Mouse (Mus musculus): ENCODE results near the gene Ndufb10.
A peak's percentile ranks its signal among the peaks of the same experiment; 100 is the strongest.
"Not testable (repeated sequence)": the region's sequence is repeated elsewhere in the genome, so short reads cannot be mapped to it uniquely, and the experiment has no call there.

Gene Ndufb10

DNA sequence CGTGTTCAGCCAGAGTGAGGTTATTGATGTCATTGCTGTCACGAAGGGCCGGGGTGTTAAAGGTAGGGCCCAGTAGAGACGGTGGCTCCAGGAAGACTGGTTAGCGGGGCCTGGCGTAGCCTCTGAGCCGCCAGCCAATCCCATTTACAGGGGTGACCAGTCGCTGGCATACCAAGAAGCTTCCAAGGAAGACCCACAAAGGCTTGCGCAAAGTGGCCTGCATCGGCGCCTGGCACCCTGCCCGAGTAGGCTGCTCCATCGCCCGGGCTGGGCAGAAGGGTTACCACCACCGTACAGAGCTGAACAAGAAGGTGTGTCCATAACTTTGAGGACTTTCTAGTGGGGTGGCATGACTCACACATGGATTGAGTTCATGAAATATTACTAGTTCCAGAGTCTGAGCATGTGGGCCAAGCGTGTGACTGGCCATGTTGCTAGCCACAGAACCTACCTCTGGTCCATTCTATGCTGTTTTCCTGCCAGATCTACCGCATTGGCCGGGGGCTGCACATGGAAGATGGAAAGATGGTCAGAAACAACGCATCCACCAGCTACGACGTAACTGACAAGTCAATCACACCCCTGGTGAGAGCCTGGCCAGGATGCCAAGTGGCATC, 9.3 kb upstream of the Ndufb10 start:
- peak; percentile 94 for DNase-seq

GRCm38 (mm10) chr17:24732233-24732935, 8.1 kb upstream of the Ndufb10 start:
- DNase-seq, result peak; percentile 97

DNA sequence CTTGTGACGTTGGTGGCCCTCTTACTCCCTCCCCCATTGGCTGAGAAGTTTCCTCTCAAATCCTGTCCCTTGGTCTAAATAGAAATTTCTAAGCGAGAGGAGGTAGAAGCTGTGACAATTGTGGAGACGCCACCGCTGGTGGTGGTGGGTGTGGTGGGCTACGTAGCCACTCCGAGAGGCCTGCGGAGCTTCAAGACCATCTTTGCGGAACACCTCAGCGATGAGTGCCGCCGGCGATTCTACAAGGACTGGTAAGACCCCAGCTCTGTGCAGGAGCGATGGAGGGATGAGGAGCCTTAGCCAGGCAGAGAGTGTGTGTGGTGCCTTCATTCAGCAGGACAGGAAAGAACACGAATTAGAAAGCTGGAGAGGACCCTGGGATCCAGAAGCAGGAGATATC, 6.5 kb upstream of the Ndufb10 start:
- DNase-seq, result peak; percentile 88

DNA sequence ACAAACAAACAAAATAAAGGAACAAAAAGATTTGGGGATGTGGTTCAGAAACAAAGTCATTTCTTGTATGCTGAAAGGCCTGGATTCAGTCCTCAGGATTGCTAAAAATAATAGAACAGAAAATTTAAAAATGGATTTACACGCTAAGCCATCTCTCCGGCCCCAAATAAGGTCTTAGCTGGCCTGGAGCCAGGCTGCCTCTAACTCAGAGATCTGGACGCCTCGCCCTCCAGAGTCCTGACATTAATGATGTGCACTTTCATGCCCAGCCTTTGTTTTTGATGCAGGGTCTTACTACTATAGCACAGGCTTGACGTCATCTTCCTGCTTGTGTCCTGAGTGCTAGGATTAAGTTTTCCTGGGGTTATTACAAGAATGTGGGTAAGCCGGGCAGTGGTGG, 4.8 kb upstream of the Ndufb10 start:
- DNase-seq, result peak; percentile 88

- peak; percentile 92 for DNase-seq
Observed at GRCm38 (mm10) chr17:24728184-24728583, 3.9 kb upstream of the Ndufb10 start.

DNA sequence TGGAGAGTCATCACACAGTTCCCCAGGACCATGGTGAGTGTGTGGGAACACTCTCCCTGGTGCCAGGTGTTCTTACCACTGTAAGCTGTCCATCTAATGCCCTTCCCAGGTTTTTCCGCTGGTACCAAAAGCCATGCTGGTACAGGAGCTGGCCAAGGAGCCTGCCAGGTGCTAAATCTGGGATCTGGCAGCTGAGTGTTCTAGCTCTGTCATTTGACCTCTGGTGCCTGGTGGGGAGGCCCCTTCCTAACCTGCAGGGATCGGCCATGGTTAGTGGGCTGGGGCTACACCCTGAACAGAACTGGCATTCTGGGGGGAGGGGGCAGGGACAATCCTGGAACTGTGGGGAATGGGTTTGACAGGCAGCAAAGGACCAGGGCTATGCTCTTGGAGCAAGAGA, 3.3 kb upstream of the Ndufb10 start, which contains the start of gene Rpl3l:
TSS of gene Rpl3l (plus strand) at position 203 of the 400 bp plus-strand sequence.
- DNase-seq, result peak; percentile 98

DNA sequence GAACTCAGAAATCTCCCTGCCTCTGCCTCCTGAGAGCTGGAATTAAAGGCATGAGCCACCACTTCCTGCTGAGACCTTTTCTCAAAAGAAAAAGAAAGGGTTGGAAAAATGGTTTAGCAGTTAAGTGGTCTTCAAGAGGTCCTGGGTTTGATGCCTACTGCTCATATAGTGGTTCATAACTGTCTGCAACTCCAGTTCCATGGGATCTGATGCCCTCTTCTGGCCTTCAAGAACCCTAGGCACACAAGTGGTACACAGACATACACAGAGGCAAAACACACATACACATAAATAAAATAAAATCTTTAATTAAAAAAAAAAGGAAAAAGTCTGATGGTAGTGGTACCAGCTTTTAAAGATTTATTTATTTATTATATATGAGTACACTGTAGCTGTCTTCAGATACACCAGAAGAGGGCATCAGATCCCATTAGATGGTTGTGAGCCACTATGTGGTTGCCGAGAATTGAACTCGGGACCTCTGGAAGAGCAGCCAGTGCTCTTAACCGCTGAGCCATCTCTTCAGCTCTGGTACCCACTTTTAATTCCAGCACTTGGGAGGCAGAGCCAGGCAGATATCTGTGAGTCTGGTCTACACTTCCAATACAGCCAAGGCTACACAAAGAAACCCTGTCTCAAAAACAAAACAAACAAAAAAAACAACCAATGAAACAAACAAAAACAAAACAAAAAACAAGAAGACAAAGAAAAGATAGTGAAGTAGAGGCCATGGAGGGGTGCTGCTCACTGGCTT, 1.5 kb upstream of the Ndufb10 start:
- no peak for DNase-seq

- no peak for DNase-seq
Observed at GRCm38 (mm10) chr17:24723881-24724180, 447 bp downstream of the Ndufb10 start.

DNA sequence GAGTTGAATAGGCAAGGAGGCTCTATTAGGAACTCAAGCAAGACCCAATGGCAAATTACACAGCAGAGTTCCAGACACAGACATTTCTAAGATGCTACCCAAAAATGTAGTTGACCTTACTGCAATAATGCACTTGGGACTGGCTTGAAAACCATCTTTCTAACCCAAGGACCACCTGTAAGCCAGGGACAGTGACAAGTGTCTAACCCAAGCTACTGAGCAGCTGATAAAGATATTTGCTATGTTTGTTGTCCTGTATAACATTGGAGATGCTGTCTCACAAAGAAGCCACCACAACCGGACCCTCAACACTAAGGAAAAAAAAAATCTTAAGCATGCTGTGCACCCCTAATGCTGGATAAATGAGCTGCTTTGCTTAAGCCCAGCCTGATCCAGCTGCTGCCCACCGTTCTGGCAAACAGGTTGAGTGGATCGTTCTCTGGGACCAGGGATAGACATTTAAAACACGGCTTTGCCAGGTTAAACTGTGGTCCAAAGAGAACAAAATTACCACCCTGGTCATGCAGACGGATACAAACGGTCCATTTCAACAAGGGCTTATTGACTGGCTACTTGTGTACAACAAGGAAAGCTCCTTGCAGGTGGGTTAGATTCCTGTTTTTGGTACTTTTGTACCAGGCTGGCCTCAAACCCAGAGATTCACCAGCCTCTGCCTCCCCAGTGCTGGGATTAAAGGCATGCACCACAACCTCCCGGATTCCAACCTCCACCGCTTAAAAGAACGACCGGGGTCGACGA, 977 bp downstream of the Ndufb10 start:
- DNase-seq, result peak; percentile 83

DNA sequence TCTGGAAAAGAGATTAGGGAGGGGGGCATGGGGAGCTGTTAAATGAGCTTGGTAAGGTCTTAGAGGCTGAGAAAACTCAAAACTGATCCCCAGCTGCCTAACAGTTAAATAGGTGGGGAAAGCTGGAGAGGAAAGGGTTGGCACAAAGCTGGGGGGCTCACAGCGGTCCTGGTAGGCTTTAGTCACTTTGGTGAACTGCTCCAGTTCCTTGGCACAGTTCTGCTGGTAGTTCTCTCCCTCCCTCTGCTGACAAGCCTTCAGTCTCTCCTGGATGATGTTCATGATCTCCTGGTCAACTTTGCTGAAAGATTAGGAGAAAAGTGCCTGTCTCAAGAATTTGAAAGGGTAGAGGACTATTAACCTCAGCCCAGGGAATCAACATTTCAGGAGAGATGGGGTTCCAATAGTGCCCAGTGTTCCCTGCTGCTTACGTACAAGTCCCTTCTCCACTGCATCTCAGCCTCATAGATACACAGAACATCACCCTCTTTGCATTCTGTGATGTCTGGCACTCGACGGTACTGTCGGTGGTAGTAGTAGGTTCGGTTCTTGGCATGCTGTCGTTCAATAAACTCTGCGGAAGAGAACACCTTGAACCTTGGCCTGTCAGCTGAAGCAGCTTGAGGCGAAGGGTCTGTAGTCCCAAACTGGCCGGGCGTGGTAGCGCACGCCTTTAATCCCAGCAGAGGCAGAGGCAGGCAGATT, 1.9 kb downstream of the Ndufb10 start:
- peak; percentile 91 for DNase-seq

DNA sequence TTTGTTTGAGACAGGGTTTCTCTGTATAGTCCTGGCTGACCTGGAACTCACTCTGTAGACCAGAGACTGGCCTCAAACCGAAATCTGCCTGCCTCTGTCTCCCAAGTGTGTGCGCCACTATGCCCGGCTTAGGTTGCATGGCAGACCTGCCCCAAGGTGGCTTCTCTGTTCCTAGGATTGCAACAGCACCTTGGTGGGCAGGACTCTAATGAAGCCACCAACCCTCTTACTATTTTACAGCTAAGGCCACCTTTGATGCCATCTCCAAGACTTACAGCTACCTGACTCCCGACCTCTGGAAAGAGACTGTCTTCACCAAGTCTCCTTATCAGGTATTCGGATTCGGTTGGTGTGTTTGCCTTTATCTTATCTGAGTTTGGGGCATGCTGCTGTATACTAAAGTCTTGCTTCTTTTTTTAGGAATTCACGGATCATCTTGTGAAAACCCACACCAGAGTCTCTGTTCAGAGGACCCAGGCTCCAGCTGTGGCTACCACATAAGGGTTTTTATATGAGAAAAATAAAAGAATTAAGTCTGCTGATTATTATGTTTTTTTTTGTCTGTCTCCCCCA, 2.8 kb downstream of the Ndufb10 start:
- DNase-seq, result peak; percentile 85

DNA sequence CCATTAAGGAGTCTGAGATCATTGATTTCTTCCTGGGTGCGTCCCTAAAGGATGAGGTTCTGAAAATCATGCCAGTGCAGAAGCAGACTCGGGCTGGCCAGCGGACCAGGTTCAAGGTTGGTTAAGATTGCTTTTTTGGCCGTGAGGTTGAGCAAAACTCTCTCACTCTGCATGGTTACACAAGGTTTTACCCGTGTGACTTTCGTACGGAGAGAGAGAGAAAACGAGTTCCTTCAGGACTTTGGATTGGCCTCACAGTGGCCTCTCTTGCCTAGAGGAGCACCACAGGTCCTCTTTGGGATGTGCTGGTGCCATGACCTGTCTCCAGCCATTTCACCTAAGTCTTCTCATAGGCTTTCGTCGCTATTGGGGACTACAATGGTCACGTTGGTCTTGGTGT, 3.7 kb downstream of the Ndufb10 start:
- peak; percentile 88 for DNase-seq

GRCm38 (mm10) chr17:24719494-24720222, 4.6 kb downstream of the Ndufb10 start:
- DNase-seq, result peak; percentile 100

DNA sequence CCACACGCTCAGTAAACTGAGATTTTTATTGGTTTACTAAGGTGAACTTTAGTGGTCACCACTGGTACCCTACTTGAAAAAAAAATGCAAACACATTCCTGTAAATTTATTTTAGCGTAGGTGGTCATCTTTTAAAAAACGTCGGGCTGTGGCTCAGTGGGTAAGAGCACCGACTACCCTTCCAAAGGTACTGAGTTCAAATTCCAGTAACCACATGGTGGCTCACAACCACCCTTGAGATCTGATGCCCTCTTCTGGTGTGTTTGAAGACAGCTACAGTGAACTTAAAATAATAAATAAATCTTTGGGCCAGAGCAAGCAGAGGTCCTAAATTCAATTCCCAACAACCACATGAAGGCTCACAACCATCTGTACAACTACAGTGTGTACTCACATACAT, 5.3 kb downstream of the Ndufb10 start:
- DNase-seq, result not testable (repeated sequence)

DNA sequence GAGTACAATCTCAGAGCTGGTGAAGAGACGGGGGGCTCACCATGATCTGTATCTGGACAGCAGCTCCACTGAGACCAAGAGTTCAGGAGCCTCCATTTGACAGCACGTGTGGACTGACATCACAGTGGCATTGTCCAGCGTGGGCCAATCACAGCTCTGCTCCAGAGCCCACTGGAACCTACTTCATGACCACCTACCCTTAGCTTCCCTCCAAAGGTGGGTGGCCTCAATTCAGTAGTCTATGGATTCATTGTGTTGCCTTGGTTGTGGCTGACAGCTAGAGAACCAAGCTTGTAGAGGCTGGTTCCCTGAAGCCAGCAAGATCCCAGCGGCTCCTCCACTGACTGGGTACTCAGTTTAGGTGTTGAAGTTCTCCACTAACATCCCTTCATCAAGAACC, 6.3 kb downstream of the Ndufb10 start, which contains the start of the genes Rnf151 and Rps2:
TSS of gene Rnf151 (minus strand) at position 121 of the 400 bp plus-strand sequence.
TSS of gene Rps2 (plus strand) at position 174 of the 400 bp plus-strand sequence.
- peak; percentile 89 for DNase-seq

DNA sequence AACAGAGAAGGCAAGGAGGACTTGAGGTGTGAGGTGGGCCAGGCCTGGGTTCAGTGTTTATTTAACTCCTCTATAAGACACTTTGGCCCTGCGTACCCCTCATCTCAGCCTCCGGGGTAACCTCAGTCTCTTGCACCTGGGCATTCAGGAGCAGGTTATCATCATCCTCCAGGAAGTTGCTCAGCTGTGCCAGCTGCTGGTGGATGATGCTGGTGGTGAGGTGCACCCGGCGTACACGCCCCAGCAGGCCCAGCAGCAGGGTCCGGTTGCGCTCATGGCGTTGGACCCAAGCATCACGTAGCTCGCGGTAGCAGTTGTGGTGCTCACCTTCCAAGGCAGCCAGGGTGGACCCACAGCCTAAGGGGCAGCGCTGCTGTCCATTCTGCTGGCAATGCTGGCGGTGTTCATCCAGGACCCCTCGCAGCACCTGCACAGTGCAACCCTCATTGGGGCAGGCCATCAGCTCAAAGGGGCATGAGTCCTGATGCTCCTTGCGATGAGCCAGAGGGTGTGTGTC, 8.1 kb downstream of the Ndufb10 start:
- DNase-seq, result peak; percentile 87

DNA sequence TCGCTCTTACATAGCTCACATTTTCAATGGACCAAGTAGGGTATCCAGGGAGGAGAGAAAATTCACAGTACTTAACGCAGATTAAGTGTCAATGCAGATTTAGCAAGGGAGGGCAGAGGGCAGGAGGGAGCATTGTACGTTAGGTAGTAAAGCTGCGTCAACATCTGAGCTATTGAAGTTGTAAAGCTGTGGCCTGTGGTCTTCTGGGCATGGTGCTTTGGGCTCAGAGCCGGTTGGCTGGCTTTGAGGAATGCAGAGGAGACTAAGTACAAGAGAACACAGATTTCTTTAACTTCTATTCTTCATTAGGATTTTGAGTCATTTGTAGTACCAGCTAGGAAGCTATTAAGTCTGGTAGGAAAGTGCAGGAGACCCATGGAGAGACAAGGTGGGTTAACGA, 8.7 kb downstream of the Ndufb10 start:
- no peak for DNase-seq

DNA sequence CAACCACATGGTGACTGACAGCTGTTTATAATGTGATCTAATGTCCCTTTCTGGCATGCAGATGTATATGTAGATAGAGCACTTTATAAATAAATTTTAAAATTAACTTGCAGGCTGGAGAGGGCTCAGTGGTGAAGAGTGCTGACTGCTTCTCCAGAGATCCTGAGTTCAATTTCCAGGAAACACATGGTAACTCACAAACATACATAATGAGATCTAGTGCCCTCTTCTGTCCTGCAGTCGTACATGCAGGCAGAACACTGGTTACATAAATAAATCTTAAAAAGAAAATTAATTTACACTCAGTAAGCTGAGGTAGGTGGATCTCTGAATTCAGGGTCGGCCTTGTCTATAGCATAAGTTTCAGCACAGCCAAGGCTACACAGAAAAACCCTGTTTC, 15.6 kb downstream of the Ndufb10 start:
- no peak for DNase-seq

GRCm38 (mm10) chr17:24707801-24708425, 16.4 kb downstream of the Ndufb10 start:
- peak; percentile 88 for DNase-seq

DNA sequence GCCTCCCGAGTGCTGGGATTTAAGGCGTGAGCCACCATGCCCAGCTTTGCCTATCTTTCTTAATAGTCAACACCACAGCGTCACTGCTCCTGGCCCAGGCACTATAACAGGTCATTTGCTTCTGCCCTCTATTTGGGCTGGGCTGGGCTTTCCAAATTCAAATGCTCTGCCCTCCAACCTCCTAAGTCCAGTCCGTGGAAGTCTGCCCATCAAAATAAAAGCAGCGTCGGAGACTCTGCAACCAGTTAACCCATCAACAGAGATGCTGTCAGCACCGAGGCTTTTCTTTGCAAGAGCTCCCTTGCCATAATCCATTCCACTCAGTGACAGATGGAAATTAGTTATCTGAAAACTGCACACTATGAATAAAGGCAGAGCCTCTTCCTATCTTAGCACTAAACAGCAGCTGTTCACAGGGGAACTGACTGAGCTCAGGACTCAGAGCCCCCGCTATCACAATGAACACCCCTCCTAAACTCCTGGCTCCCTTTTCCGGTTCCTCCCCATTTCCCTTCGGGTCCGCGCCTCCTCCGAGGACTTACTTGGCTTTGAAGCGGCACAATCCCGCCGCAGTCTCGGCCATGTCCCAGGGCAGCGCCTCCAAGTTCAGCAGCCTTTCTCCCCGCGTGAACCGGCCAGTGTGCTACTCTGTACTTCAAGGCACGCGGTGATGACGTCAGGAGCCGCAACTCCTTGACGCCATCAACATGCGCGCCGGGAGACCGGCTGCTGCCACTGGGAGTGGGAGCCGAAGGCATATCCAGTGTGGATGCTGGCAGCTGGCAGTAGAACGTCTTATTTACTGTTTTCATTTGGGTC, 17.1 kb downstream of the Ndufb10 start, which contains the start of gene Tbl3:
TSS of gene Tbl3 (minus strand) at position 679 of the 819 bp plus-strand sequence.
- peak; percentile 99 for DNase-seq

Measured in heart, adult 11 months (tissue).